Mouse (Mus musculus) retina, embryonic 14.5 days (tissue): Measurements from ENCODE around the gene Il17rb.

Experiments used
- DNase-seq: peaks from one replicate; pipeline ENCODE4 v3.0.0-alpha.2; 2015; ENCODE audit warnings: low spot score

The Il17rb gene

GRCm38 (mm10) chr14:30016666-30017065 is 8.0 kb upstream of the Il17rb start:
- DNase-seq: no peak

- no peak for DNase-seq
Measured at GRCm38 (mm10) chr14:30015008-30015407, 6.3 kb upstream of the Il17rb start.

GRCm38 (mm10) chr14:30014487-30014886 is 5.8 kb upstream of the Il17rb start:
- no peak for DNase-seq

- DNase-seq: no peak
Measured at GRCm38 (mm10) chr14:30011886-30012560, 3.3 kb upstream of the Il17rb start.

GRCm38 (mm10) chr14:30009864-30010560 is 1.3 kb upstream of the Il17rb start:
- DNase-seq: no peak

- no peak for DNase-seq
Measured at GRCm38 (mm10) chr14:29999475-29999811, 9.3 kb downstream of the Il17rb start.

GRCm38 (mm10) chr14:29998747-29999474 is 9.8 kb downstream of the Il17rb start:
- DNase-seq: no peak

GRCm38 (mm10) chr14:29997345-29997744 is 11.4 kb downstream of the Il17rb start:
- DNase-seq: no peak

- DNase-seq: no peak
Measured at GRCm38 (mm10) chr14:29996000-29996751, 12.5 kb downstream of the Il17rb start.

GRCm38 (mm10) chr14:29994976-29995375 is 13.7 kb downstream of the Il17rb start:
- DNase-seq: no peak

- no peak for DNase-seq
Measured at GRCm38 (mm10) chr14:29988337-29988736, 20.4 kb downstream of the Il17rb start.

GRCm38 (mm10) chr14:29987739-29988138 is 21.0 kb downstream of the Il17rb start:
- DNase-seq: no peak

- no peak for DNase-seq
Measured at GRCm38 (mm10) chr14:29987276-29987675, 21.4 kb downstream of the Il17rb start.

- DNase-seq: no peak
Measured at GRCm38 (mm10) chr14:29986096-29986495, 22.6 kb downstream of the Il17rb start.

- peak; percentile 19 for DNase-seq
Measured at GRCm38 (mm10) chr14:29980447-29981205, 28.1 kb downstream of the Il17rb start.

- peak; percentile 96 for DNase-seq
Measured at GRCm38 (mm10) chr14:29978254-29979204, 30.2 kb downstream of the Il17rb start, which contains the start of gene Actr8. TSS of gene Actr8 (plus strand) at chr14:29978337.

- no peak for DNase-seq
Measured at GRCm38 (mm10) chr14:29976927-29977326, 31.8 kb downstream of the Il17rb start.

- no peak for DNase-seq
Measured at GRCm38 (mm10) chr14:29971993-29972392, 36.7 kb downstream of the Il17rb start.

GRCm38 (mm10) chr14:29971446-29971845 is 37.2 kb downstream of the Il17rb start:
- no peak for DNase-seq

- peak; percentile 100 for DNase-seq
Measured at GRCm38 (mm10) chr14:29968075-29968821, 40.4 kb downstream of the Il17rb start, which contains the start of gene Selenok. TSS of gene Selenok (plus strand) at chr14:29968308.
